Mouse (Mus musculus) adrenal gland, adult 18-20 months (tissue): ENCODE data around the gene Ephb2. TPM values are rescaled to one million over a fixed set of nuclear protein-coding genes. Genes with fewer than 3 reads are reported as not detected.

ENCODE experiments used
- DNase-seq, 2 experiments: peaks; one replicate each; pipeline ENCODE4 v3.0.0; 2021 to 2022; ENCODE audit warnings: low spot score in 2 of 2
- total RNA-seq, 2 experiments: library from RNA; stranded (reverse); gene quantifications; 1 replicate in 1 of 2; 2 replicates in 1 of 2; pipeline ENCODE4 v1.2.3; 2021

Gene Ephb2
- total RNA-seq, 2 experiments from 2014 or later = 16.9 to 22.8 TPM

GRCm38 (mm10) chr4:136706696-136707095, 129.1 kb downstream of the Ephb2 start:
- no peak for DNase-seq

- no peak for DNase-seq
Measured at GRCm38 (mm10) chr4:136705091-136705490, 130.7 kb downstream of the Ephb2 start.

DNA sequence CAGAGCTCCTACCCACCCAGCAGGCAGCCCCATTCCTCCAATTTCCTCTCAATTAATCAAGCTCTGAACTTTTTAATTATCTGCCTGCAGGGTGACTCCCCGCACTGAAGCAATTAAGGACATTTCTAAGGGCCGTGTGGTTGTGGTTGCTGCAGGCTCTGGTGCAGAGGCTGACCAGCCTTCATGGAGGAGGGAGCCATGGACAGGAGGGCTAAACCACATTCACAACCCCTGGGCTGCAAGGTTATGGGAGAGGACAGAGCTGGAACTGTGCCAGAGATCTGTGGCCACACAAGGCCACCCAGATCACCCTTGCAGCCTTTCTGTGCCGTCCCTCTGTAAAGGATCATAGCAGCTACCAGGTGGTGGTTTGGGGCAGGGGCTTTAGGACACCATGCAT, 131.2 kb downstream of the Ephb2 start:
- DNase-seq = peak in 1 of 2 experiments; percentile 52

- no peak for DNase-seq
Measured at GRCm38 (mm10) chr4:136703351-136703750, 132.4 kb downstream of the Ephb2 start.

DNA sequence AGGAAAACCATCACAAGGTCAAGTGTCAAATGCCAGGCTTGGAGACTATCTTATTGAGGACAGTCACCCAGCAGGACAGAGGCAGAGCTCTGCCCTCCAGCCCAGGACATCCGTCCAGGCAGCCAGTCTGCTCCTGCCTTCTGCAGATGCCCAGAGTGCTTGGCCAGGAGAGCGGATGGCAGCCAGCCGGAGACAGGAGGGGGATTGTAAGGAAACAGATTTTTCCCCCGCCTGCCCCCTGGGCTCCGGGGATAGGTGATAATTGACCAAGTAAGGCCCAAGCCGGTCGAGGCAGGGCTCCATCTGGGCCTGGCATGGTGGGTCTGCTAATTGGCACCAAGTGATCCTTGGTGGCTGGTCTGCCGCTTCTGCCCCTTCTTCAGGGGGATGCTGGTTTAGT, 133.3 kb downstream of the Ephb2 start:
- DNase-seq = no peak

- no peak for DNase-seq
Measured at GRCm38 (mm10) chr4:136701236-136701635, 134.6 kb downstream of the Ephb2 start.

- no peak for DNase-seq
Measured at GRCm38 (mm10) chr4:136699084-136699450, 136.7 kb downstream of the Ephb2 start.

GRCm38 (mm10) chr4:136698404-136699083, 137.2 kb downstream of the Ephb2 start:
- DNase-seq = no peak

- DNase-seq = no peak
Measured at GRCm38 (mm10) chr4:136697325-136697724, 138.5 kb downstream of the Ephb2 start.

DNA sequence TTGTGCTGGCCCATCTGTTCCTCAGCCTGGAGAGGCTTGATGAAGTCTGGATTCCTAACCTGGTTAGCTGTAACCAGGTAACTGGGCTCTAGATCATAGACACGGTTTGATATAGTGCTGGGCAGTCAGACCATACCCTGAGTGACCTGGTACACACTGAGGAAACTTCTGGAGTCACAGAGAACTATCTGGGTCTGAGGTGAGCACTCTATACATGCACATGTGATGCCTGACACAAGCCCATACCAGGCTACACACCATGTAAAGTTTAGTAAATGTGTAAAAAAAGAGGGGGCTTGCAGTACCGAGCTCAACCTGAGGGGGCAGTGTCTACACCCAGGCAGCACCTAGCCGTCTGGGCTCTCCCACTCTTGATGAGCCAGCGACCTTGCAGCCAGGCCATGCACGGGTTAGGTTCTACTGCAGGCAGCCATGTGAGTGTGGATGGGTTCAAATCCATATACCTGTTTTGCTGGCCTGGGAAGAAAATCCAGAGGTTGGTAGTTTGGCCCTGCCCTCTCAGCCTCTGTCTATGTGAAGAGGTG, 139.3 kb downstream of the Ephb2 start:
- DNase-seq = peak; percentile 52 to 65

DNA sequence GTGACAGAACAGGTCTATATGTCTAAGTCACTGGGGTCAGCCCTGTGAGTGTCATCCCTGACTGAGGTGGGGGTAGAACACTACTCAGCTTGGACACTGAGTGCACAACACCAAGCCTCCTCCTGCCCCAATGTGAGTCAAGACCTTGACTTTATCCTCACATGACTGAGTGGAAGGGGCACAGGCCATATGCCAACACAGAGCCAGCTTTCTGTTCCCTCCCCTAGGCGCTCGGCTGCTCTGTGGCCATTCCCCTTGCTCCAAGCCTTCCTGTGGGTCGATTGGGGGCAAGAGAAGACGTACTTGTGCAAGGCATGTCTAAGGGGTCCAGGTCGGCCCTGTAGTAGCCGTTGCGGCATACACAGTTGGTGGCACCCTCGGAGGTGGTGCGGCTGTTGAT, 140.1 kb downstream of the Ephb2 start:
- DNase-seq = peak in 1 of 2 experiments; percentile 42

DNA sequence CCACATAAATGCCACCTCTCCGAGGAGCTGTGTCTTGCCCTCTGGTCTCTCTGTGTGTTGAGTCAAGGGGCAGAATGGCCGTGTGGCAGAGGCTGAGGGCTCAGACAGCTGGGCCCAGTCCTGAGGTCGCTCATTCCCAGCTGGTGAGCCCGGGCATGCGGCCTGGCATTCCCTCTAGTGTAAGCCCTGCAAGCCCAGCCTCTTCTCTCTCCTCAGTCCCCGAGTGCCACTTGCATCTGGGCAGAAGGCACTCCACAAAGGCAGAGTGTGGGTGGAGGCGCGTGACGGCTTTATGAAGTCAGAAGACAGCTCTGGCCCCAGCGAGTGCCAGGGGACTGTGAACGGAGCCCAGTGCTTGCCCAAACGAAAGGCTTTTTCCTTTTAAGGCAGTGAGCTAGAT, 145.8 kb downstream of the Ephb2 start:
- DNase-seq = no peak

GRCm38 (mm10) chr4:136688113-136688512, 147.7 kb downstream of the Ephb2 start:
- no peak for DNase-seq

GRCm38 (mm10) chr4:136685431-136685869, 150.3 kb downstream of the Ephb2 start:
- DNase-seq = no peak

DNA sequence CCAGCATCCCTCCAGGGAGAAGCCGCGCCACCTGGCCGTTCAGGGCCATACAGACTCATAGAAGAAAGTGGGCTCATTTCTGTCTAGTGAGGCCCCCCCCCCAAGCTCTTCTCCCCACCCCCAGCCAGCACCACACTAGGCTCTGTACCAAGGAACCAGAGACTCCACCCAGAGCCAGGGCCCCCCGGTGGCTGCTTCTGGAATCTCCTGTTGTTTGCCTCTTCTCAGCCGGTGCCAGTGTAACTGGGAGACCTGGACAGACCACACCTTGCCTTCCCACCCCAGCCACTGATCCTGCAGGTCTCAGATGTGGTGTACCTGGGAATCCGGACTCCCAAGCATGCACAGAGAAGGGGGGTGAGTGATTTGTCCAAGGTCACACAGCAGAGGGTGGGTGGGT, 151.3 kb downstream of the Ephb2 start:
- no peak for DNase-seq

GRCm38 (mm10) chr4:136680641-136681040, 155.1 kb downstream of the Ephb2 start:
- no peak for DNase-seq

- peak in 1 of 2 experiments; percentile 31 for DNase-seq
Measured at GRCm38 (mm10) chr4:136679221-136679620, 156.6 kb downstream of the Ephb2 start.

DNA sequence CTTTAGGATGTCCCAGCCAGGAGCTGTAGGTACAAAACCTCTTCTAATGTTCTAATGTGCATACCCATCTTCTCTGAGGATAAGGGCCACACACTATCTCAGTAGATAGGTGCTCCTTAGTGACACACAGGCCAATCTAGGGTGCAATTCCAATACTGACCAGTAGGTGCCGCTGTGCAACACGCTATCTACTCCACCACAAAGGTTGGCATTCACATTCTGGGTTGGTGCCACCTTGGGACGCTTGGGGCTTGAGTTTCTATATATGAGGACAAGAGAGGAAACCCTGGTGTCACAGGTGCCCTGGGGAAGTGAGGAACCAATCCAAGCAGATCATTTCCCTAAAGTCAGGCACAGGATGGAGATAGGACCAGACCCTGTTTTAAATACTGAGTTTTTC, 157.3 kb downstream of the Ephb2 start:
- DNase-seq = peak; percentile 89 to 92

DNA sequence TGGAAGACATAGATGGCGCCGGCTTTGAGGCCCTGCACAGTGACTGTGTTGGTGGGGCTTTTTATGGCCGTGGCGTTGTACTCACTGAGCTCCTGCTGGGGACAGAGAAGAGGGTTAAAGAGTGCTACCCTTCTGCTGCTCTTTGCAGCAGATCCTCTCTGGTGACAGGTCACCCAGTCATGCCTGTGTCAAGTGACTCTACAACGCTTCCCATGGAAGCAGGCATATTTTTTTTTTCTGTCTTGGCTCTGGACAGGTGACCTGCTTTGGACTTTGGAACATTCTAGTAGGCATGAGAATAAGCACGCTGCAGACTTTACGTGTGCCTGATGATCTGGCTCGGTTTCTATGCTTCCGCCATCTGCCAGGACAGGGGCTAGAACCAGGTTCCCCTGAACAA, 160.3 kb downstream of the Ephb2 start:
- DNase-seq = no peak

DNA sequence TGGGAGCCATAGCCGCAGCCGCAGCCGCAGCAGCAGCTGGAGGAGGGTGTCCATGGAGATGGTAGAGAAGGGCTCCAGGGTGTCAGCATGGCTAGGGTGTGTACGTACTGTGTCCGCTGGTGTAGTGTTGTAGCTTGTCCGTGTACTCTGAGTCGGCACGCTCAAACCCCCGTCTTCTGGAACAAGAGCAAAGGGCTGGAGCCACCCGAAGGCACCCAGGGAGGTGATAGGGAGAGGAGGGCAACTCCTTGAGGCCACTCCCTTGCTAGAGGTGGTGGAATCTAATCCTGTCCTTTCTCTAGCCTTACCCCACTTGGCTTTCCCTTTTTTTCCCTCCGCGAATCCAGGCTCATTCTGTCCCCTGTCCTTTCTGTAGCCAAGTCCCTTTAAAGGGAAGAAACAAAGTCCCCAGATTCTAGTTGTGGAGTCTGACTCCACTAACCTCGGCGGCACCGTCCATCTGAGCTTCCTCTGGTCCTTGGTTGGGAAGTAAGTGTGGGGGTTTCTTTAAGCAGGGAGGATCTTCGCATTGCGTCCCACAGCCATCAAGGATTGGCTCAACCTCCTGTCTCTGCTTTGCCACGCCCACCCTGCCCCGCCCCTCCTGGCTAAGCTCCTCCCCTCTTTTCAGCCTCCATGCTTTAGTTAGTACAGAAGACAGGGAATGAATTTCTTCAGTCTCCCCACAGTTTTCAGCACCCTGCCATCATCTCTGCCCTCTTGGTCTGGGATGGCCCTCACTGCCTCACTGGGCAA, 163.3 kb downstream of the Ephb2 start:
- no peak for DNase-seq

DNA sequence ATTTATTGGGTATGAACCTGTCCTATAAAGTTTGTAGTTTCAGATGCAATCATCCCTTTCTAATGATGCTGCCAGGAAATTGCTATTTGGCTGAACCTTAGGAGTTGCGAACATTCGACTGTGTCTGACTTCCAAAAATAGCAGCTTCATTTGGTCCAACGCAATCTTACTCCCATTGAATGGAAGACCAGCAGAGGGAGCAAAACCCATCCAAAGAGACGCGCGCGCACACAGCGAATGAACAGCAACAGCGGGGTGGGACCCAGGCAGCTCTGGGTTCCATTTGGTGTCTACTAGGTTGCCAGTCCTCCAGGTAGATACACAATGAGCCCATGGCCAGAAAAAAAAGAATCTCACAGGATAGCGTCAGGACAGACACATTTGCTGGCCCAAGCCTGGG, 168.0 kb downstream of the Ephb2 start:
- no peak for DNase-seq

DNA sequence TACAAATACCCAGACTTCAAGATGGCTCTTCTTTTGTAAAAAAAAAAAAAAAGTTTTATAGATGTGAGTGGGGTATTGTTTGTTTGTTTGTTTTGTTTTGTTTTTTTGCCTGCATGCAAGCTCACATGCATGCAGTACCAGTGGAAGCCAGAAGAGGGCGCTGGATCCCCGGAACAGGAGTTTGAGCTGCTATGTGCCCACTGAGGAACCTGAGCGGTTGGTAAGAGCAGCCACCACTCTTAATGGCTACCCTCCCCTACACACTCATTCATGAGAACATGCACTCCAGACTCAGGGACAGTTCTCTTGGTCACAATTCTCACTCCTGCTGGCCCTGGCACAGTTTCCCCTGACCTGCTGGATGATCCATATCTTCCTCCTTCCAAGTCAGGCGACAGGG, 169.8 kb downstream of the Ephb2 start:
- DNase-seq = no peak
